Mouse (Mus musculus) regulatory T cell (primary cell): ENCODE results near the gene Zmynd10.

Experiments
- in situ Hi-C: fragments of 300-600 bp; cut with MboI, MseI; formaldehyde crosslinking; loops from one replicate; pipeline ENCODE4 v1.15.1; 2025; ENCODE audit warnings: high pct_unique_total_duplicates

Gene Zmynd10

DNA sequence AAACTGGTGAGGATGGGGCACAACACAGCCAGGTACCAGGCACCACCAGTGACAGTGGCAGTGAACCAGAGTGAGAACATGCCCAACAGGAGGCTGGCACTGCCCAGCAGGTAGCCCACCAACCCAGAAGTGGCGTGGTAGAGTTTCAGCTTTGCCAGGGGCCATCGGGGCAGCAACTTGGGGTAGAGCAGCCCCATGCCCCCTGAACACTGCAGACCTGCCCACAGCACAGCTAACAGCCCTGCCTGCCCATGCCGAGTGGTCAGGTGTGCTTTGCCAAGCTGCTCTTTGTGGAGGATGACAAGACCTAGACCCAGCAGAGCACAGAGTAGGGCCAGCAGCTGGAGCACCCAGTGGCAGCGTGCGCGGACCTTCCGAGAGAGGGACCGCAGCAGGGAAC lies 7.2 kb upstream of the Zmynd10 start:
- in situ Hi-C loops = loop anchor here (10.0 kb wide), 1 partner anchor 1175 kb away; the partner anchor contains the start of gene Dusp7

- in situ Hi-C loops = loop anchor here (10.0 kb wide), 1 partner anchor 1176 kb away; the partner anchor contains the start of gene Dusp7
Measured at GRCm38 (mm10) chr9:107540420-107540819, 6.7 kb upstream of the Zmynd10 start.

GRCm38 (mm10) chr9:107541005-107541404 lies 6.1 kb upstream of the Zmynd10 start:
- in situ Hi-C loops = loop anchor here (10.0 kb wide), 1 partner anchor 1176 kb away; the partner anchor contains the start of gene Dusp7

DNA sequence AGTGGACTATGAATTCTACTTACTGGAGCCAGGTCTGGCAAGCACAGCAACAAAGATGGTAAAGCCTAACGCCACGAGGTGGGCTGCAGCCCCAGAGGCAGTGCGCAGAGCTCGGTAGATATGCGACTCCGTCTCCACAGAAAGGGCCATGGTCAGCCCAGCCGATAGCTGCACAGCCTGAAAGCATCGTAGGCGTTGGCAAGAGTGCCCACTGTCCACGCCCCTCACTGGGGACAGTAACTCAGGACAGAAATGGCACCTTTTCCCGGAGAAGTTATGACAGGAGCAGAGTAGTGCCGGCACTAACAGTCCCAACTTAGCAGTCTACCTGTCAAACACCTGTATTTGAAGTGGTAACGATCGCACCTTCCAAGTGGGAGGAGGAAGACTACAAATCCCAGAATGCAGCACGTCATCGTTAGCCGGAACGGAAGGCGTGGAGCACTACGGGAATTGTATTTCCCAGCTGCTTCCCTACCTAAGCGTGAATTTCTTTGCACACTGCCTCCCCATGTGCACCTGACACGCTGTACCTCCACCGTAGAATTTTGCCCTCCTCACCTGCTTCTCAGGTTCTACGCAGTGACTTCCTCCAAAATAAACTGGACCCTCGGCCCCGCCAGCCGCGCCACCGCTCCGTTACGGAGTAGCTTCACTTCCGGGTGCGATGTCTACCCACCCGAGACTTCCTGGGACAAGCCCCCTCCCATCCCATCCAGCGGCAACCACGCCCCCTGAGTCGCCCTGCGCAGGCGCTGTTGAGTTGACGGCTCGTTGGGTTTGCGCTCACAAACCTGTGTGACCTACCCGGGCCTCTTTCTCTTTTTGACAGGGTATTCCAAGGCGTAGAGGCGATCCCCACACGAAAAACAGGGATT lies 5.4 kb upstream of the Zmynd10 start, which contains the start of the genes Cyb561d2 and Nprl2:
Gene Cyb561d2 (minus strand): TSS at position 720 of the 878 bp plus-strand sequence.
Gene Nprl2 (plus strand): TSS at position 753 of the 878 bp plus-strand sequence.
- in situ Hi-C loops = loop anchor here (10.0 kb wide), 1 partner anchor 1177 kb away; the partner anchor contains the start of gene Dusp7

DNA sequence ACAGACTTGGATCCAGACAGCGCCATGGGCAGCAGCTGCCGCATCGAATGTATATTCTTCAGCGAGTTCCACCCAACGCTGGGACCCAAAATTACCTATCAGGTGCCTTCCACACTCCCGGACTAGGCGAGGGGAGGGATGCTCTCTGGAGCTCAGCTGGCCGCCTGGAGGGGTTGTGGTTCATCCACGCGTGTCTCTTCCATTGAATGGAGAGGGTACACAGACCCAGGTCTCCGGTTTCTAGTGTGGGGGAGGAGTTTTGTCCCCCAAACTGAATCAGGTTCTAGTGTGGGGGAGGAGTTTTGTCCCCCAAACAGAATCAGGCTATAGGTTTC lies 4.8 kb upstream of the Zmynd10 start:
- in situ Hi-C loops = loop anchor here (10.0 kb wide), 1 partner anchor 1178 kb away; the partner anchor contains the start of gene Dusp7

- in situ Hi-C loops = loop anchor here (10.0 kb wide), 1 partner anchor 1178 kb away; the partner anchor contains the start of gene Dusp7
Measured at GRCm38 (mm10) chr9:107542721-107543120, 4.4 kb upstream of the Zmynd10 start.

- in situ Hi-C loops = loop anchor here (10.0 kb wide), 1 partner anchor 1178 kb away; the partner anchor contains the start of gene Dusp7
Measured at GRCm38 (mm10) chr9:107543299-107543698, 3.8 kb upstream of the Zmynd10 start.

GRCm38 (mm10) chr9:107544196-107544700 lies 2.9 kb upstream of the Zmynd10 start:
- in situ Hi-C loops = loop anchor here (10.0 kb wide), 1 partner anchor 1179 kb away; the partner anchor contains the start of gene Dusp7

- in situ Hi-C loops = loop anchor here (10.0 kb wide), 1 partner anchor 1180 kb away; the partner anchor contains the start of gene Dusp7
Measured at GRCm38 (mm10) chr9:107544729-107545128, 2.4 kb upstream of the Zmynd10 start.

GRCm38 (mm10) chr9:107545199-107545598 lies 1.9 kb upstream of the Zmynd10 start:
- in situ Hi-C loops = loop anchor here (10.0 kb wide), 1 partner anchor 1180 kb away; the partner anchor contains the start of gene Dusp7

- in situ Hi-C loops = loop anchor here (10.0 kb wide), 1 partner anchor 1181 kb away; the partner anchor contains the start of gene Dusp7
Measured at GRCm38 (mm10) chr9:107545602-107546001, 1.5 kb upstream of the Zmynd10 start.

- in situ Hi-C loops = loop anchor here (10.0 kb wide), 1 partner anchor 1183 kb away; the partner anchor contains the start of gene Dusp7
Measured at GRCm38 (mm10) chr9:107547957-107548356, 859 bp downstream of the Zmynd10 start.

DNA sequence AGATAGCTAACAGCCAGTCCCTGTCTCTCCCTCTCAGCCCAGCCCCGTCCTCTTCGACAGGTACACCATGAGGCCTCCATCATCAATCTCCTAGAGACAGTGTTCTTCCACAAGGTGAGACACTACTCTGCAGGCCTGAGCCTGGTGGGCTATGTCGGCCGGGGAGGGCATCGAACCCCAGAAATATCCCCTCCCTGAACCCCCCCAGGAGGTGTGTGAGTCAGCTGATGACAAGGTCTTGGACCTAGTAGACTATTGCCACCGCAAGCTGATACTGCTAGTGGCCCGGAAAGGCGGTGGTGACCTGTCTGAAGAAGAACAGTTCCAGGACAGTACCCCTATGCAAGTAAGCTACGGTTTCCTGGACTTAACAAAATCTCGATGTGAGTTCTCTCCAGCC lies 1.7 kb downstream of the Zmynd10 start:
- in situ Hi-C loops = loop anchor here (10.0 kb wide), 1 partner anchor 1184 kb away; the partner anchor contains the start of gene Dusp7

- in situ Hi-C loops = loop anchor here (5.0 to 10.0 kb wide), 2 partner anchors 323 to 1185 kb away; partner anchors contain the start of genes Dusp7 and Rbm6
Measured at GRCm38 (mm10) chr9:107549297-107550074, 2.4 kb downstream of the Zmynd10 start.

DNA sequence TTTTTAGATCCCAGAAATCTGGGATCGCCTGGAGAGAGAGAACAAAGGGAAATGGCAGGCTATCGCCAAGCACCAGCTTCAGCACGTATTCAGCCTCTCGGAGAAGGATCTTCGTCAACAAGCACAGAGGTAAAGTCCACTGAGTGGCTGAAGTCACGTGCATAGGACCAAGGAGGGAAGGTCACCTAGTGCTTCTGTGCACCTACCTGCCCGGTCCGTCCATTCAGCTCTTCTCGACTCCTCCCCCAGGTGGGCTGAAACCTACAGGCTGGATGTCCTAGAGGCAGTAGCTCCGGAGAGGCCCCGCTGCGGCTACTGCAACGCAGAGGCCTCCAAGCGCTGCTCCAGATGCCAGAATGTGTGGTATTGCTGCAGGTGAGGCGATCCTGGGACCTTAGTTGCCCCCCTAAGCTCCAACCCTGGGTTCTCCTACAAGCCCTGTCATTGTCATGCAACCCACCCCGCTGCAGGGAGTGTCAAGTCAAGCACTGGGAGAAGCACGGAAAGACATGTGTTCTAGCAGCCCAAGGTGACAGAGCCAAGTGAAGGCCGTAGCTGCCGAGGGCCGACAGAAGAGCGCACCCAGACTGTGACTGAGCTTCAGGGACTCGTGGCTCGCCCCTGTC lies 3.5 kb downstream of the Zmynd10 start:
- in situ Hi-C loops = loop anchor here (5.0 kb wide), 1 partner anchor 322 kb away; the partner anchor contains the start of gene Rbm6

- in situ Hi-C loops = loop anchor here (5.0 kb wide), 1 partner anchor 321 kb away; the partner anchor contains the start of gene Rbm6
Measured at GRCm38 (mm10) chr9:107551117-107551889, 4.2 kb downstream of the Zmynd10 start, which contains the start of gene Rassf1. Gene Rassf1, plus strand, starts transcription at chr9:107551555.

- in situ Hi-C loops = loop anchor here (5.0 kb wide), 1 partner anchor 320 kb away; the partner anchor contains the start of gene Rbm6
Measured at GRCm38 (mm10) chr9:107551890-107552355, 4.8 kb downstream of the Zmynd10 start.

- in situ Hi-C loops = loop anchor here (5.0 kb wide), 1 partner anchor 319 kb away; the partner anchor contains the start of gene Rbm6
Measured at GRCm38 (mm10) chr9:107552690-107553393, 5.7 kb downstream of the Zmynd10 start.
